Mouse (Mus musculus) spleen, adult 18-20 months (tissue): ENCODE measurements around the gene Ubxn4.
A peak's percentile ranks its signal among the peaks of the same experiment; 100 is the strongest.

ENCODE experiments used
- DNase-seq, 2 experiments: peaks; one replicate each; pipeline ENCODE4 v3.0.0; 2022; ENCODE audit warnings: mixed read lengths in 2 of 2

Ubxn4 gene

DNA sequence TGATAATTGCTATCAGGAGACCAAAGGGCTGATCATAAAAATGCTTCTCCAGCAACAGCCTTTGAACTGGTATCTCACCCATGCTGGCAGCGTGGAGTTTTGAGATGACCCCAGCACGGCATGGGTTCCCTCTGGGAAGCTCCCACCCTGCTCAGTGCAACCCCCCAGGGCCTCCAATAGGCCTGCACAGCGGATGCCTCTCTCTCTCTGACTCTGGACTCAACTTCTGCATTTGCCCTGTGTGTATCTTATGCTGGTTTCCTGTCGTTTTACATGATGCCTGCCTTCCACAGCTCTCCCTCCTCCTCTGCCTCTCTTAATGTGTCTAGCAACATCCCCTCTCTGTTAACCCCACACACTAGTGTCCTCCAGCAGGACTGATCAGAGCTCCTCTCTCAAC lies 70.9 kb downstream of the Ubxn4 start:
- DNase-seq: no peak

DNA sequence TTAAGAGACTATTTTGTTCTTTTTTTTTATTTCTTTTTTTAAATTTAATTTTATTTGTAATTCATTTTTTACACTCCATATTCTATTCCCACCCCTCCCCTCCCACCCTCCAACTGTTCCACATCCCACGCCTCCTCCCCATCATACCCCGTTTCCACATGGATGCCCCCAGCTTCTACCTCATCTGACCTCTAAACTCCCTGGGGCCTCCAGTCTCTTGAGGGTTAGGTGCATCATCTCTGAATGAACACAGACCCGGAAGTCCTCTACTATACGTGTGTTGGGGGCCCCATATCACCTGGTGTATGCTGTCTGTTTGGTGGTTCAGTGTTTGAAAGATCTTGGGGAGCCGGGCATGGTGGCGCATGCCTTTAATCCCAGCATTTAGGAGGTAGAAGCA lies 75.5 kb downstream of the Ubxn4 start:
- DNase-seq: peak in 1 of 2 experiments; percentile 4

DNA sequence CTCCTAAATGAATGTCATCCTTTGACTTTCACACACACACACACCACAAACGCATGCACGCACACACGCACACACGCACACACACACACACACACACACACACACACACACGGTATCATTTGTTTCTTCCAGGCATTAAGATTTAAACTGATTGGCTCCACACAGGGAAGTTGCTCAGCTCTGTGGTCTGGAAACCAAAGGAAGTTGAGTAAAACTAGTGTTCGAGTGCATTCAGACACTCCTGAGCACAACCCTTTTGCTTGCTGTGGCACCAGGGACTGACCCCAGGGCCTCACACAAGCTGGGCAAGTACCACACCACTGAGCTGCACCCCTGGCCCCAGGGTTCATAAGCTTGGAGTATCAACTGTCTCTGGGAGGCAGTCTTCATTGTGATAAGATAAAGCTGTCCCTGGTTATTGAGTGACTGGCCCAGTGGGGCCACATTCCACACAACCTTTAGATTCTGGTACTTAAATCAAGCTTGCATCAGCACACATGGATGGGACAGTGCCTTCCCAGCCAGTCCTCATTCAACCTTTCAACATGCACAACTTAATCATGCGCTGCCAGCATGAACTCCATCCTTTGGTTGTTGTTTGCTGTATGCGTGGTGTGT lies 79.4 kb downstream of the Ubxn4 start:
- no peak for DNase-seq

DNA sequence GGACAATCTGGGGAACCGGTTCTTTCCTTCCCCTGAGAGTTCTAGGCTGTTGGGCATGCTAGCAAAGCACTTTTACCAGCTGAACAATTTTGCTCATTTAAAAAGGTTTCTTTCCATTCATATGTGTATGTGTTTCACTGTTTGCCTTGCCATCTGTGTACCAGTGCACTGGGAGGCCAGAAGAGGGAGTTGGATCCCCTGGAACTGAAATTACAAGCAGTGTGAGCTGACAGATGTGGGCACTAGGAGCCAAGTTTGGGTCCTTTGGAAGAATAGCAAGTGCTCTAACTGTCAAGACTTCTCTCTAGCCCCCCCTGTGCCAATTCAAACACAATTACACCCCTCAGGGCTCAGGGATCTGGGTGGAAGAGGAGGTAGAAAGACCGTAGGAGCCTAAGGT lies 81.0 kb downstream of the Ubxn4 start:
- DNase-seq: no peak

DNA sequence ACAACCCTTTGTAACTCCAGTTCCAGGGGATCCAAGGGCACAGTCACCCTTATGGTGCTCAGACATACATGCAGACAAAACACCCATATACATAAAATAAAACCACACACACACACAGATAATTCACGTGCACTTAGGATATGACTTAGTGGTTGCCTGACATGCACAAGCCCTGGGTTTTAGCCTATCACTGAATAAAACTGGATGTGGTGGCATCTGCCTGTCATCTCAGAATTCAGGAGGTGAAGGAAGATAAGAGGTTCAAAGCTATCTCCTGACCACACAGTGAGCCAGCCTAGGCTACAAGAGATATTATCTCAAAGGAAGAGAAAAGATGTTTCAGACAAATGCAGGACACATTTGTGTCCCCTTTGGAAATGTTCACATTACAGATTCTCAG lies 83.4 kb downstream of the Ubxn4 start:
- no peak for DNase-seq

DNA sequence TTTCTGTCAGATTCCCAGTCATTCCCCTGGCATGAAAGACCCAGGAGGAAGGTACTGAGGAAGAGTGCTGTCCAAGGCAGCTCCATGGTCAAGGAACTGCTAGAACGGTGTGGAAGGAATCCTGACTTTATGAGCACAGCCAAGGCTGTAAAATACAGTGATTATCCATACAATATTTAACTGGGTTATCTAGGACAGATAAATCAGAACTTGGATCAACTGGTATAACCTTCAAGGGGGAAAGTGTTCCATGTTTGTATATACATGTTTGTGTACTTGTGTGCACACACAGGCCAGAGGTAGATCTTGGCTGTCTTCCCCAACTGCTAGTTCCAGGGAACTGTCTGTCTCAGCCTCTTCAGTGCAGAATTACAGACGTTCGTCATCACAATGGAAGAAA lies 84.5 kb downstream of the Ubxn4 start, which contains the start of gene Lct:
Gene Lct, minus strand, starts transcription at position 101 of the 400 bp plus-strand sequence.
- DNase-seq: no peak
